Mouse (Mus musculus) neural tube, embryonic 12.5 days (tissue): ENCODE results near the gene Hist1h4f. TPM values are rescaled to one million over a fixed set of nuclear protein-coding genes. Genes with fewer than 3 reads are reported as not detected.
"Not testable (repeated sequence)": the region's sequence is repeated elsewhere in the genome, so short reads cannot be mapped to it uniquely, and the experiment has no call there.

Experiments
- ATAC-seq: fragments of 200-750 bp; cut with Nextera tagmentation; 2 replicates; pipeline ENCODE4 v1.8.0; 2017; ENCODE audit warnings: low read depth, mild to moderate bottlenecking, moderate TSS enrichment, moderate library complexity; ENCODE audit not compliant: low FRiP score
- H3K27ac ChIP-seq: fragments of 300-500 bp; sonication (generic); 2 replicates; pipeline ENCODE4 v1.5.1; 2016
- H3K27me3 ChIP-seq: fragments of 300-500 bp; sonication (generic); replicated peaks from 2 replicates; pipeline ENCODE4 v1.6.1; 2016; ENCODE audit warnings: mild to moderate bottlenecking
- H3K36me3 ChIP-seq: fragments of 300-500 bp; sonication (generic); 2 replicates; pipeline ENCODE4 v1.6.1; 2016; ENCODE audit warnings: mild to moderate bottlenecking
- H3K4me1 ChIP-seq: fragments of 300-500 bp; sonication (generic); 2 replicates; pipeline ENCODE4 v1.6.1; 2016
- H3K4me2 ChIP-seq: fragments of 300-500 bp; sonication (generic); replicated peaks from 2 replicates; pipeline ENCODE4 v1.6.1; 2016; ENCODE audit warnings: mild to moderate bottlenecking
- H3K4me3 ChIP-seq: fragments of 300-500 bp; sonication (generic); 2 replicates; pipeline ENCODE4 v1.5.1; 2016
- H3K9ac ChIP-seq: fragments of 300-500 bp; sonication (generic); 2 replicates; pipeline ENCODE4 v1.6.1; 2016; ENCODE audit warnings: mild to moderate bottlenecking
- H3K9me3 ChIP-seq: fragments of 300-500 bp; sonication (generic); 2 replicates; pipeline ENCODE4 v1.6.1; 2016; ENCODE audit warnings: mild to moderate bottlenecking
- WGBS: fragments of 180-500 bp; shearing (Covaris S2); methylation state at CpG from one replicate; pipeline ENCODE4 v1.1.7; 2016; 5-methylcytosine and 5-hydroxymethylcytosine counted together
- polyA plus RNA-seq: library from polyadenylated mRNA; unstranded; fragments of >200 nt; fragmentation: Nextera tagmentation; extraction: Ambion mirVana; gene quantifications from 2 replicates; pipeline ENCODE4 v1.2.1, GENCODE M21; 2016

The Hist1h4f gene
- polyA plus RNA-seq, 1 experiment from 2014 or later, result 0.79 TPM

- peak; percentile 98 for ATAC-seq
- H3K4me1 ChIP-seq, H3K36me3 ChIP-seq, H3K27me3 ChIP-seq, H3K9me3 ChIP-seq: not testable (repeated sequence)
- Histone ChIP-seq H3K4me3 (peak within 1 kb of the TSS; percentile 41), H3K9ac (peak within 1 kb of the TSS; percentile 56), H3K27ac (peak within 1 kb of the TSS; percentile 92), H3K4me2 (peak within 1 kb of the TSS; percentile 67)
- WGBS, result under 1% methylated on average over 65 of the region's 67 CpGs
These were observed 10.6 kb upstream of the Hist1h4f start, which contains the start of gene Hist1h3e for GRCm38 (mm10) chr13:23561883-23562659. Gene Hist1h3e, minus strand, starts transcription at chr13:23562369.

- not testable (repeated sequence) for ATAC-seq, H3K9me3 ChIP-seq, H3K4me1 ChIP-seq, H3K36me3 ChIP-seq, H3K27me3 ChIP-seq
- peak overlapping the region; percentile 41 for H3K4me3 ChIP-seq
- H3K4me2 ChIP-seq, result peak overlapping the region; percentile 67
- H3K9ac ChIP-seq, result peak overlapping the region; percentile 56; the same call in 1 of the 2 replicates
- 0 out of 2 replicates have a peak overlapping the region, but pooled peaks have one; percentile 82 for H3K27ac ChIP-seq
- WGBS, result 0% methylated on average over 2 of the region's 5 CpGs
These were observed 10.1 kb upstream of the Hist1h4f start for GRCm38 (mm10) chr13:23561531-23561882.

GRCm38 (mm10) chr13:23560699-23561098 is 9.3 kb upstream of the Hist1h4f start:
- not testable (repeated sequence) for H3K9ac ChIP-seq, H3K9me3 ChIP-seq, H3K36me3 ChIP-seq, H3K27ac ChIP-seq, H3K4me1 ChIP-seq, ATAC-seq, H3K4me3 ChIP-seq, H3K27me3 ChIP-seq
- peak overlapping the region; percentile 27; the same call in 1 of the 2 replicates for H3K4me2 ChIP-seq
- WGBS, result 20% methylated on average over 2 of the region's 2 CpGs

GRCm38 (mm10) chr13:23556906-23557305 is 5.5 kb upstream of the Hist1h4f start:
- Histone ChIP-seq H3K27me3 (no peaks in the 10 kb centered on the region), H3K4me3 (no peak overlapping the region), H3K9me3 (no peaks in the 10 kb centered on the region), H3K27ac (no peak overlapping the region), H3K9ac (no peak overlapping the region), H3K36me3 (no peaks in the 10 kb centered on the region), H3K4me1 (peaks cover 5% of the 10 kb centered on the region; the same call in 1 of the 2 replicates), H3K4me2 (peak overlapping the region; percentile 98; the same call in 1 of the 2 replicates)
- 76% methylated on average over 3 of the region's 3 CpGs for WGBS
- no peak for ATAC-seq

GRCm38 (mm10) chr13:23555839-23556416 is 4.5 kb upstream of the Hist1h4f start:
- H3K36me3 ChIP-seq, result no peaks in the 10 kb centered on the region
- H3K9ac ChIP-seq, result peak overlapping the region; percentile 86
- peak; percentile 59 for ATAC-seq
- H3K27me3 ChIP-seq, result no peaks in the 10 kb centered on the region
- H3K4me3 ChIP-seq, result peak overlapping the region; percentile 57
- peaks cover 7% of the 10 kb centered on the region; the same call in 1 of the 2 replicates for H3K4me1 ChIP-seq
- H3K4me2 ChIP-seq, result peak overlapping the region; percentile 98
- WGBS, result under 1% methylated on average over 18 of the region's 18 CpGs
- peak overlapping the region; percentile 92 for H3K27ac ChIP-seq
- no peaks in the 10 kb centered on the region for H3K9me3 ChIP-seq

- Histone ChIP-seq H3K4me2 (peak overlapping the region; percentile 98), H3K9ac (peak overlapping the region; percentile 86), H3K9me3 (no peaks in the 10 kb centered on the region), H3K36me3 (no peaks in the 10 kb centered on the region), H3K27ac (peak overlapping the region; percentile 92), H3K27me3 (no peaks in the 10 kb centered on the region), H3K4me3 (peak overlapping the region; percentile 57), H3K4me1 (peaks cover 12% of the 10 kb centered on the region; the same call in 1 of the 2 replicates)
- under 1% methylated on average over 54 of the region's 54 CpGs for WGBS
- peak; percentile 88 for ATAC-seq
These were observed 3.7 kb upstream of the Hist1h4f start for GRCm38 (mm10) chr13:23554925-23555838.

- H3K9ac ChIP-seq, result peak overlapping the region; percentile 86; the same call in 1 of the 2 replicates
- 23% methylated on average over 9 of the region's 9 CpGs for WGBS
- no peak for ATAC-seq
These were observed 2.9 kb upstream of the Hist1h4f start for GRCm38 (mm10) chr13:23554393-23554792.

GRCm38 (mm10) chr13:23552962-23553361 is 1.5 kb upstream of the Hist1h4f start, which contains the start of gene Hist1h1d:
Gene Hist1h1d, plus strand, starts transcription at chr13:23553262.
- no peak for ATAC-seq
- peaks cover 12% of the 10 kb centered on the region; the same call in 1 of the 2 replicates for H3K4me1 ChIP-seq
- H3K4me2 ChIP-seq, result peak within 1 kb of the TSS; percentile 98; the same call in 1 of the 2 replicates
- H3K27ac ChIP-seq, result no peak within 1 kb of the TSS; the same call in 1 of the 2 replicates
- H3K4me3 ChIP-seq, result no peak within 1 kb of the TSS
- H3K9me3 ChIP-seq, result no peaks in the 10 kb centered on the region
- H3K36me3 ChIP-seq, result no peaks in the 10 kb centered on the region
- H3K9ac ChIP-seq, result no peak within 1 kb of the TSS
- H3K27me3 ChIP-seq, result no peaks in the 10 kb centered on the region

More at GRCm38 (mm10) chr13:23554393-23554792, 2.9 kb upstream of the Hist1h4f start:
- no peaks in the 10 kb centered on the region for H3K27me3 ChIP-seq
- no peaks in the 10 kb centered on the region for H3K9me3 ChIP-seq
- peaks cover 12% of the 10 kb centered on the region; the same call in 1 of the 2 replicates for H3K4me1 ChIP-seq
- H3K36me3 ChIP-seq, result no peaks in the 10 kb centered on the region
- H3K27ac ChIP-seq, result no peak overlapping the region
- peak overlapping the region; percentile 98 for H3K4me2 ChIP-seq
- peak overlapping the region; percentile 57 for H3K4me3 ChIP-seq

GRCm38 (mm10) chr13:23551931-23552914 is 775 bp upstream of the Hist1h4f start:
- peak overlapping the region; percentile 41; the same call in 1 of the 2 replicates for H3K4me3 ChIP-seq
- no peak for ATAC-seq
- H3K4me1 ChIP-seq, result peaks cover 12% of the 10 kb centered on the region; the same call in 1 of the 2 replicates
- 54% methylated on average over 8 of the region's 8 CpGs for WGBS
- peak overlapping the region; percentile 65 for H3K4me2 ChIP-seq
- no peak overlapping the region; the same call in 1 of the 2 replicates for H3K27ac ChIP-seq
- H3K9ac ChIP-seq, result 0 out of 2 replicates have a peak overlapping the region, but pooled peaks have one; percentile 53
- no peaks in the 10 kb centered on the region for H3K36me3 ChIP-seq
- no peaks in the 10 kb centered on the region for H3K9me3 ChIP-seq
- no peaks in the 10 kb centered on the region for H3K27me3 ChIP-seq

- 4% methylated on average over 3 of the region's 3 CpGs for WGBS
- Histone ChIP-seq H3K36me3 (no peaks in the 10 kb centered on the region), H3K4me2 (peak overlapping the region; percentile 65), H3K9me3 (no peaks in the 10 kb centered on the region), H3K9ac (peak overlapping the region; percentile 53), H3K4me3 (peak overlapping the region; percentile 41), H3K27ac (peak overlapping the region; percentile 43), H3K27me3 (no peaks in the 10 kb centered on the region), H3K4me1 (peaks cover 12% of the 10 kb centered on the region; the same call in 1 of the 2 replicates)
- no peak for ATAC-seq
These were observed 695 bp downstream of the Hist1h4f start for GRCm38 (mm10) chr13:23550761-23551145.
